20 mouse cellular contexts compared by ENCODE assay signal in the genomic region with DNA sequence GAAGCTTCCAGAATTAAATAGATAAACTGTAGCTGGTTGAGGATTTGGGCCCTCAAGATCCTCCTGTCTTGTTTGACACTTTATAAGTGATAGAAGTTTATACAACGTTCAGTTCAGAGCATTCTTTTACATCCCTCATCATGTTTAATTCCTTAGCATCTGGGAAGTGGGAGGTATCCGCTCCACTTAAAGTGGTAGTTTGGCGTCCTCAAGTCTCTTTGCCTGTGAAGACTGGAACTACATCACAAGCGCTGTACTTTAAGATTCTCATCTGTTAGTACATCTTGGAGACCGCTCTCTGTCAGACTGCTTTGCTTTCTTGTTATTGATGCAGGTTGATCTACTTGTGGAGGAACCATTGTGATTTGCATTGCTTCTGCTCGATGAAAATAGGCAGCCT.
"Had no signal": no experiment of that assay in that cellular context is flagged by ENCODE, and none has a peak within 500 bp of the region (broad histone marks: within the 10 kb centered on the region; RNA-seq: fewer than 3 reads in every experiment).

No protein-coding gene starts in this region.

- ATAC-seq: hindbrain, embryonic 16.5 days; hindbrain, postnatal 0 days; inflammation-experienced regulatory T-cells, adult 6 months; intestine, embryonic 15.5 days; intestine, embryonic 16.5 days; intestine, postnatal 0 days had no signal

- DNase-seq: heart, postnatal 10 days; heart, postnatal 36 days; heart, postnatal 4 days; kidney, adult 11 months; kidney, adult 18-20 months; kidney, adult 2 months; kidney, adult 8-10 months; kidney, adult 9 months; kidney, postnatal 10 days; kidney, postnatal 14 days; kidney, postnatal 25 days; kidney, postnatal 36 days; kidney, postnatal 4 days; layer of hippocampus, postnatal 36 days had no signal
